Mouse (Mus musculus): ENCODE data around the gene Epop. TPM values are rescaled to one million over a fixed set of nuclear protein-coding genes. Genes with fewer than 3 reads are reported as not detected.

Gene Epop
- polyA plus RNA-seq, 1 experiment from 2014 or later, result 3.5 TPM

GRCm38 (mm10) chr11:97607056-97607725, 22.3 kb downstream of the Epop start:
- DNase-seq (ENCODE audit: low spot score) (no peak), ATAC-seq (no peak)
- no peaks in the 10 kb centered on the region for H3K36me3 ChIP-seq (ENCODE audit: insufficient read depth, low read length)
- no peak overlapping the region for H3K9ac ChIP-seq (replicated peaks; ENCODE audit: low read depth)
- WGBS, result 92% methylated on average over 8 of the region's 8 CpGs
- no peaks in the 10 kb centered on the region for H3K9me3 ChIP-seq (ENCODE audit: low read length)
- TF ChIP-seq EP300 (IDR thresholded peaks at IDR 0.05), result no peak
- no peak for TF ChIP-seq CTCF (IDR thresholded peaks at IDR 0.05)
- no peak overlapping the region for H3K27ac ChIP-seq (ENCODE audit: low read length)
- H3K4me3 ChIP-seq (ENCODE audit: low read depth, low read length), result no peak overlapping the region
- no peak overlapping the region for H3K4me2 ChIP-seq (replicated peaks; ENCODE audit: low read depth, low read length)
- H3K4me1 ChIP-seq (ENCODE audit: insufficient read depth, low read depth, low read length), result no peaks in the 10 kb centered on the region
- no peaks in the 10 kb centered on the region for H3K27me3 ChIP-seq (replicated peaks; ENCODE audit: insufficient read depth, low read length)

GRCm38 (mm10) chr11:97603891-97604290, 25.6 kb downstream of the Epop start:
- Histone ChIP-seq H3K27ac (ENCODE audit: low read length) (no peak overlapping the region), H3K4me3 (ENCODE audit: low read depth, low read length) (no peak overlapping the region), H3K9ac (replicated peaks; ENCODE audit: low read depth) (no peak overlapping the region), H3K27me3 (replicated peaks; ENCODE audit: insufficient read depth, low read length) (no peaks in the 10 kb centered on the region), H3K36me3 (ENCODE audit: insufficient read depth, low read length) (no peaks in the 10 kb centered on the region), H3K9me3 (ENCODE audit: low read length) (no peaks in the 10 kb centered on the region), H3K4me2 (replicated peaks; ENCODE audit: low read depth, low read length) (0 out of 2 replicates have a peak overlapping the region, but pooled peaks have one; percentile 19), H3K4me1 (ENCODE audit: insufficient read depth, low read depth, low read length) (no peaks in the 10 kb centered on the region)
- 32% methylated on average over 10 of the region's 10 CpGs for WGBS
- peak; percentile 66 for ATAC-seq
- TF ChIP-seq EP300 (IDR thresholded peaks at IDR 0.05) (no peak), CTCF (IDR thresholded peaks at IDR 0.05) (no peak)
- peak; percentile 84 for DNase-seq (ENCODE audit: low spot score)

GRCm38 (mm10) chr11:97602223-97602622, 27.3 kb downstream of the Epop start:
- Histone ChIP-seq H3K4me3 (ENCODE audit: low read depth, low read length) (no peak overlapping the region), H3K4me2 (replicated peaks; ENCODE audit: low read depth, low read length) (no peak overlapping the region), H3K27ac (ENCODE audit: low read length) (no peak overlapping the region), H3K36me3 (ENCODE audit: insufficient read depth, low read length) (no peaks in the 10 kb centered on the region), H3K9ac (replicated peaks; ENCODE audit: low read depth) (no peak overlapping the region), H3K4me1 (ENCODE audit: insufficient read depth, low read depth, low read length) (no peaks in the 10 kb centered on the region), H3K27me3 (replicated peaks; ENCODE audit: insufficient read depth, low read length) (no peaks in the 10 kb centered on the region), H3K9me3 (ENCODE audit: low read length) (no peaks in the 10 kb centered on the region)
- ATAC-seq (no peak), DNase-seq (ENCODE audit: low spot score) (no peak)
- 20% methylated on average over 6 of the region's 6 CpGs for WGBS
- TF ChIP-seq CTCF (IDR thresholded peaks at IDR 0.05) (no peak), EP300 (IDR thresholded peaks at IDR 0.05) (no peak)

- ATAC-seq (no peak), DNase-seq (ENCODE audit: low spot score) (no peak)
- Histone ChIP-seq H3K4me1 (ENCODE audit: insufficient read depth, low read depth, low read length) (no peaks in the 10 kb centered on the region), H3K9ac (replicated peaks; ENCODE audit: low read depth) (no peak overlapping the region), H3K36me3 (ENCODE audit: insufficient read depth, low read length) (no peaks in the 10 kb centered on the region), H3K27ac (ENCODE audit: low read length) (no peak overlapping the region), H3K27me3 (replicated peaks; ENCODE audit: insufficient read depth, low read length) (no peaks in the 10 kb centered on the region), H3K4me3 (ENCODE audit: low read depth, low read length) (no peak overlapping the region), H3K4me2 (replicated peaks; ENCODE audit: low read depth, low read length) (no peak overlapping the region), H3K9me3 (ENCODE audit: low read length) (no peaks in the 10 kb centered on the region)
- 85% methylated on average over 8 of the region's 8 CpGs for whole genome bisulfite sequencing
- TF ChIP-seq EP300 (IDR thresholded peaks at IDR 0.05) (no peak), CTCF (IDR thresholded peaks at IDR 0.05) (no peak)
These were observed 30.4 kb downstream of the Epop start for GRCm38 (mm10) chr11:97599104-97599503.

DNA sequence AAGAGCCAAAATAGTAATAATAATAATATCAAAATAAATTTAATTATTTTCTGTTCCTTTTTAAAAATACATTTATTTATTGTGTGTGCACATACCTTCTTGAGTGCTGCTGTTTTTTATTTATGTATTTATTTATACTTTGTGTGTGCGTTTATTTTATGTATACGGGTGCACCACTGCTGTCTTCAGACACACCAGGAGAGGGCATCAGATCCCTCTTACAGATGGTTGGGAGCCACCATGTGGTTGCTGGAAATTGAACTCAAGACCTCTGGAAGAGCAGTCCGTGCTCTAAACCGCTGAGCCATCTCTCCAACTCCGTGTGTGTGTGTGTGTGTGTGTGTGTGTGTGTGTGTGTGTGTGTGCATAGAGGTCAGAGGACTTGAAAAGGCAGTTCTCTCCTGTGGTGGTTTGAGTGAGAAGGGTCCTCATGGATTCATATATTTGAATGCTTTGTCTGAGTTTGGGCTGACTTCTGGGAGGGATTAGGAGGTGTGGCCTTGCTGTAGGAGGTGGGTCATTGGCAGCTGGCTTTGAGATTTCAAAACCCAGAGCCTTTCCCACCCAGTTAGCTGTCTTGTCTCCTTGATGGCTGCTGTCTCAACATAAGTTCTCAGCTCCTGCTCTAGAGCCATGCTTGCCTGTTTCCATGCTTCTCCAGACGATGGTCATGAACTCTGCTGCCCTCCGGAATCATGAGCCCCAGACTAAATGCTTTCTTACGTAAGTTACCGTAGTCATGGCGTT, 31.4 kb downstream of the Epop start:
- no peak overlapping the region for H3K9ac ChIP-seq (replicated peaks; ENCODE audit: low read depth)
- no peaks in the 10 kb centered on the region for H3K9me3 ChIP-seq (ENCODE audit: low read length)
- no peak overlapping the region for H3K4me3 ChIP-seq (ENCODE audit: low read depth, low read length)
- no peak overlapping the region for H3K4me2 ChIP-seq (replicated peaks; ENCODE audit: low read depth, low read length)
- H3K27ac ChIP-seq (ENCODE audit: low read length), result no peak overlapping the region
- 70% methylated on average over 10 of the region's 10 CpGs for WGBS
- no peak for DNase-seq (ENCODE audit: low spot score)
- H3K4me1 ChIP-seq (ENCODE audit: insufficient read depth, low read depth, low read length), result no peaks in the 10 kb centered on the region
- no peaks in the 10 kb centered on the region for H3K36me3 ChIP-seq (ENCODE audit: insufficient read depth, low read length)
- H3K27me3 ChIP-seq (replicated peaks; ENCODE audit: insufficient read depth, low read length), result no peaks in the 10 kb centered on the region
- ATAC-seq, result no peak
- TF ChIP-seq CTCF (IDR thresholded peaks at IDR 0.05) (no peak), EP300 (IDR thresholded peaks at IDR 0.05) (no peak)

DNA sequence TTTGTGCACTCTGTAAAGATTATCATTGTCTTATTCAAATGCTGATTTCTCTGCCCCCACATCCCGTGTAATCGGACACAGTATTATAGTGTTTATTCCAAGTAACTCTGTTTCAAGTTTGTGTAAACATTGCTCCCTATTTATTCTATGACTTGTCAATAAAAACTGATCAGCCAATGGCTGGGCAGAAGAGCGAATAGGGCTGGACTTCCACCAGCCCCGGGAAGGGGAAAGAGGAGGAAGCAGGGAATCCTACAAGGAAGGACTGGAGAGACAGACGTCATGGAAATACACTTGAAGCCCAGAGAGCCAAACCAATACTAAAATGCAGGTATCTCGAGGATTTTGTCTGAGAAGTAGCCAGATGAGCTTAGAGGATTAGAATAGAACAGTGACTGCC, 35.4 kb downstream of the Epop start:
- H3K4me3 ChIP-seq (ENCODE audit: low read depth, low read length), result no peak overlapping the region
- WGBS, result 27% methylated on average over 6 of the region's 6 CpGs
- peak; percentile 82 for ATAC-seq

More for the DNA sequence above, 35.4 kb downstream of the Epop start:
- Histone ChIP-seq H3K4me2 (replicated peaks; ENCODE audit: low read depth, low read length) (0 out of 2 replicates have a peak overlapping the region, but pooled peaks have one; percentile 6), H3K9ac (replicated peaks; ENCODE audit: low read depth) (no peak overlapping the region), H3K27me3 (replicated peaks; ENCODE audit: insufficient read depth, low read length) (no peaks in the 10 kb centered on the region), H3K4me1 (ENCODE audit: insufficient read depth, low read depth, low read length) (no peaks in the 10 kb centered on the region), H3K9me3 (ENCODE audit: low read length) (no peaks in the 10 kb centered on the region), H3K36me3 (ENCODE audit: insufficient read depth, low read length) (no peaks in the 10 kb centered on the region), H3K27ac (ENCODE audit: low read length) (no peak overlapping the region)
- no peak for TF ChIP-seq CTCF (IDR thresholded peaks at IDR 0.05)
- TF ChIP-seq EP300 (IDR thresholded peaks at IDR 0.05), result 0 out of 2 replicates have a peak, but pooled peaks have one; percentile 12
- DNase-seq (ENCODE audit: low spot score), result peak; percentile 65
